Mouse (Mus musculus) adrenal gland, adult 18-20 months (tissue): Measurements from ENCODE around the gene Tspan13. TPM values are rescaled to one million over a fixed set of nuclear protein-coding genes. Genes with fewer than 3 reads are reported as not detected.
A peak's percentile ranks its signal among the peaks of the same experiment; 100 is the strongest.

Experiments used
- DNase-seq, 2 experiments: peaks; one replicate each; pipeline ENCODE4 v3.0.0; 2021 to 2022; ENCODE audit warnings: low spot score in 2 of 2
- long read RNA-seq, 2 experiments: library from polyadenylated mRNA; stranded (forward); transcript quantifications; one replicate each; pipeline ENCODE4 v2.0.0; 2021
- total RNA-seq, 2 experiments: library from RNA; stranded (reverse); gene quantifications; 1 replicate in 1 of 2; 2 replicates in 1 of 2; pipeline ENCODE4 v1.2.3; 2021

Tspan13 gene
- total RNA-seq, result 10 to 100 TPM in 1 of 2 experiments, 1 to 10 TPM in 1; 9.6 to 15.6 TPM
- long read RNA-seq, experiment 1, transcript Tspan13-201 (6 exons, 1,932 nt), result major isoform, 10 of 10 reads
- long read RNA-seq, experiment 1, partial matches to known transcripts, result 0 of 10 reads
- long read RNA-seq, experiment 1, other reads (novel, unspliced or antisense), result 0 of 10 reads
- long read RNA-seq, experiment 2, transcript Tspan13-201 (6 exons, 1,932 nt), result major isoform, 17 of 20 reads
- long read RNA-seq, experiment 2, partial matches to known transcripts, result 2 of 20 reads
- long read RNA-seq, experiment 2, other reads (novel, unspliced or antisense), result 1 of 20 reads

GRCm38 (mm10) chr12:36042348-36042778 lies at the start of gene Tspan13:
Tspan13 (minus strand) TSS chr12:36042500.
- DNase-seq, result peak; percentile 69 to 73

- DNase-seq, result no peak
Measured at GRCm38 (mm10) chr12:36091964-36092363, 49.7 kb upstream of the Tspan13 start.

GRCm38 (mm10) chr12:36089221-36089620 lies 46.9 kb upstream of the Tspan13 start:
- no peak for DNase-seq

- no peak for DNase-seq
Measured at GRCm38 (mm10) chr12:36088804-36089203, 46.5 kb upstream of the Tspan13 start.

GRCm38 (mm10) chr12:36085380-36085779 lies 43.1 kb upstream of the Tspan13 start:
- no peak for DNase-seq

GRCm38 (mm10) chr12:36078101-36078899 lies 36.0 kb upstream of the Tspan13 start:
- no peak for DNase-seq

- no peak for DNase-seq
Measured at GRCm38 (mm10) chr12:36072860-36073259, 30.6 kb upstream of the Tspan13 start.

GRCm38 (mm10) chr12:36070231-36070630 lies 27.9 kb upstream of the Tspan13 start:
- no peak for DNase-seq

- DNase-seq, result no peak
Measured at GRCm38 (mm10) chr12:36067538-36067937, 25.2 kb upstream of the Tspan13 start.

- DNase-seq, result no peak
Measured at GRCm38 (mm10) chr12:36065911-36066310, 23.6 kb upstream of the Tspan13 start.

GRCm38 (mm10) chr12:36057699-36058098 lies 15.4 kb upstream of the Tspan13 start:
- DNase-seq, result no peak

GRCm38 (mm10) chr12:36050276-36050675 lies 8.0 kb upstream of the Tspan13 start:
- DNase-seq, result no peak

- no peak for DNase-seq
Measured at GRCm38 (mm10) chr12:36047593-36047992, 5.3 kb upstream of the Tspan13 start.

- DNase-seq, result no peak
Measured at GRCm38 (mm10) chr12:36046196-36046595, 3.9 kb upstream of the Tspan13 start.

GRCm38 (mm10) chr12:36044691-36045090 lies 2.4 kb upstream of the Tspan13 start:
- DNase-seq, result no peak

- peak; percentile 15 to 31 for DNase-seq
Measured at GRCm38 (mm10) chr12:36041703-36042347, 475 bp downstream of the Tspan13 start.

- DNase-seq, result no peak
Measured at GRCm38 (mm10) chr12:36041281-36041589, 1.1 kb downstream of the Tspan13 start.

GRCm38 (mm10) chr12:36040571-36041280 lies 1.6 kb downstream of the Tspan13 start:
- DNase-seq, result no peak

GRCm38 (mm10) chr12:36039541-36040084 lies 2.7 kb downstream of the Tspan13 start:
- no peak for DNase-seq

- DNase-seq, result peak; percentile 16 to 24
Measured at GRCm38 (mm10) chr12:36036776-36037175, 5.5 kb downstream of the Tspan13 start.

GRCm38 (mm10) chr12:36036121-36036520 lies 6.2 kb downstream of the Tspan13 start:
- DNase-seq, result no peak
